Mouse (Mus musculus): ENCODE results near the gene Ubl3.

DNA sequence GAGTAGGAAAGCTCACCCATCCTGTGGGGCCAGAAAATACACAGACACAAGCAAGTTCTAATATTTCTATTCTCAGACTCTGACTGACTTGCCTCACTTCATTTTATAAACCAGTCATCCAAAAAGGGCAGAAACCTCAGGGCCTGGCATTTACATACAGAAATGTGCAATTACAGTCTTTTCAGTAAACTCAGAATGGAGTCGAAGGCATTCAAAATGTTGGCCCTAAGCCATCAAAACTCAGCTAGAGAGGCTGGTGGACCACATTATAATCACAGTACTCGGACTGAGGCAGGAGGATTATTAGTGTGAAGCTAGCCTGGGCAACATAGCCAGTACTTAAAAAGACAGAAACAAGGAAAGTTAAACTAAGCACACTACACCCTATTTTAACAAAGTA is 5.6 kb downstream of the Ubl3 start:
- TF ChIP-seq CTCF (IDR thresholded peaks at IDR 0.05; ENCODE audit: borderline replicate concordance, insufficient read depth, low read length) (no peak), POLR2A (IDR thresholded peaks at IDR 0.05; ENCODE audit: low read depth, low read length) (no peak)

All from embryonic fibroblast, embryonic 13.5 days (primary cell).